Mouse (Mus musculus) testis, adult 2 months (tissue): ENCODE results near the gene Fancl.

Experiments used
- CTCF ChIP-seq: fragments of 200-500 bp; IDR thresholded peaks from 2 replicates; pipeline ENCODE4 v1.5.1; 2012; ENCODE audit warnings: low read depth, mild to moderate bottlenecking, inconsistent platforms, low read length, moderate library complexity; ENCODE audit not compliant: control insufficient read depth, insufficient read depth, insufficient replicate concordance
- POLR2A ChIP-seq: fragments of 200-500 bp; IDR thresholded peaks from 2 replicates; pipeline ENCODE4 v1.6.1; 2012; ENCODE audit warnings: low read depth, mild to moderate bottlenecking, inconsistent platforms, low read length, moderate library complexity; ENCODE audit not compliant: control insufficient read depth

GRCm38 (mm10) chr11:26441121-26441520 lies 55.2 kb downstream of the Fancl start:
- TF ChIP-seq CTCF (no peak), POLR2A (no peak)
